Mouse (Mus musculus): Measurements from ENCODE around the gene Ptpn7. TPM values are rescaled to one million over a fixed set of nuclear protein-coding genes. Genes with fewer than 3 reads are reported as not detected.

Ptpn7 gene
- total and polyA plus RNA-seq, 3 experiments: 202 to 215 TPM; not detected in 1

- Histone ChIP-seq H3K4me3 (ENCODE audit: control insufficient read depth in 1 of 2, insufficient read depth in 1 of 2, low read depth in 2 of 2, low read length in 2 of 2) (no peak overlapping the region), H3K27ac (ENCODE audit: control insufficient read depth, low read depth, low read length) (no peak overlapping the region), H3K9ac (ENCODE audit: control insufficient read depth, low read depth, low read length, poor library complexity, severe bottlenecking) (no peak overlapping the region), H3K9me3 (replicated peaks; ENCODE audit: insufficient read depth, low read length) (no peaks in the 10 kb centered on the region), H3K79me2 (ENCODE audit: control insufficient read depth, insufficient read depth, low read length, poor library complexity) (peaks cover 21% of the 10 kb centered on the region), H3K36me3 (ENCODE audit: control insufficient read depth in 1 of 2, insufficient read depth in 2 of 2, low read length in 2 of 2) (peaks cover 22 to 48% of the 10 kb centered on the region in 2 experiments), H3K4me1 (ENCODE audit: control insufficient read depth in 1 of 2, insufficient read depth in 2 of 2, low read length in 2 of 2) (peaks cover 8 to 24% of the 10 kb centered on the region in 2 experiments), H3K27me3 (ENCODE audit: control insufficient read depth in 1 of 2, insufficient read depth in 2 of 2, low read length in 2 of 2) (no peaks in the 10 kb centered on the region)
- TF ChIP-seq USF1 (IDR thresholded peaks at IDR 0.05; ENCODE audit: low read depth, low read length) (no peak), POLR2A (IDR thresholded peaks at IDR 0.05; ENCODE audit: control insufficient read depth in 1 of 2, insufficient read depth in 1 of 2, low read depth in 1 of 2, low read length in 2 of 2, poor library complexity in 1 of 2) (peak in 1 of 2 experiments; percentile 40; a peak in 2 of 4 replicates), TBP (IDR thresholded peaks at IDR 0.05; ENCODE audit: low read depth, low read length) (peak; percentile 27; the same call in 1 of the 2 replicates)
- DNase-seq (ENCODE audit: low read depth, low spot score): peak; percentile 70
Measured at GRCm38 (mm10) chr1:135139906-135140305, 7.4 kb downstream of the Ptpn7 start.

DNA sequence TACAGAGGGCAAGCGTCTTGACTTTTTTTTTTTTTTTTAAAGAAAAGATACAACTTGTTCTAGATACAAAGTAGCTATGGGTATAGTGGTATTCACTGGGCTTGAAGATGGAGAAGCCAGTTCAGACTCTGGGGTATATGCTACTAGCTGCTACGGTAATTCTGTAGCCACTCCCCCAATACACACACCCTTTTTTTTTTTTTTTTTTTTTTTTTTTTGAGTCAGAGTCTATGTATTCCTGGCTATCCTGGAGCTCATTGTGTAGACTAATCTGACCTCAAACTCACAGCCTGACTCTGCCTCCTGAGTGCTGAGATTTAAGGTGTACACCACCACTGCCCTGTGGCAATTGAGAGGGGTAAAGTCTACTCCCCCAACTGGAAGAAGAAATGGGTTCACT, 10.0 kb downstream of the Ptpn7 start:
- Histone ChIP-seq H3K9ac (ENCODE audit: control insufficient read depth, low read depth, low read length, poor library complexity, severe bottlenecking) (no peak overlapping the region), H3K36me3 (ENCODE audit: control insufficient read depth in 1 of 2, insufficient read depth in 2 of 2, low read length in 2 of 2) (peaks cover 18 to 31% of the 10 kb centered on the region in 2 experiments), H3K4me1 (ENCODE audit: control insufficient read depth in 1 of 2, insufficient read depth in 2 of 2, low read length in 2 of 2) (peaks cover 0 to 6% of the 10 kb centered on the region in 2 experiments; a peak in 2 of 4 replicates), H3K79me2 (ENCODE audit: control insufficient read depth, insufficient read depth, low read length, poor library complexity) (peaks cover 16% of the 10 kb centered on the region), H3K27ac (ENCODE audit: control insufficient read depth, low read depth, low read length) (no peak overlapping the region), H3K4me3 (ENCODE audit: control insufficient read depth in 1 of 2, insufficient read depth in 1 of 2, low read depth in 2 of 2, low read length in 2 of 2) (no peak overlapping the region), H3K27me3 (ENCODE audit: control insufficient read depth in 1 of 2, insufficient read depth in 2 of 2, low read length in 2 of 2) (no peaks in the 10 kb centered on the region), H3K9me3 (replicated peaks; ENCODE audit: insufficient read depth, low read length) (no peaks in the 10 kb centered on the region)
- DNase-seq (ENCODE audit: low read depth, low spot score): no peak
- TF ChIP-seq MEF2A (IDR thresholded peaks at IDR 0.05; ENCODE audit: extremely low read depth, insufficient replicate concordance, low read depth, low read length, poor library complexity, severe bottlenecking): no peak
- TF ChIP-seq USF1 (IDR thresholded peaks at IDR 0.05; ENCODE audit: low read depth, low read length): no peak
- TF ChIP-seq CHD1 (IDR thresholded peaks at IDR 0.05; ENCODE audit: low read depth, low read length): no peak
- no peak for TF ChIP-seq HCFC1 (IDR thresholded peaks at IDR 0.05; ENCODE audit: low read depth, low read length)
- no peak for TF ChIP-seq CHD2 (IDR thresholded peaks at IDR 0.05; ENCODE audit: low read length)
- no peak for TF ChIP-seq GATA1 (IDR thresholded peaks at IDR 0.05; ENCODE audit: low read depth, low read length)
- TF ChIP-seq TCF12 (IDR thresholded peaks at IDR 0.05; ENCODE audit: low read depth, low read length): no peak

DNA sequence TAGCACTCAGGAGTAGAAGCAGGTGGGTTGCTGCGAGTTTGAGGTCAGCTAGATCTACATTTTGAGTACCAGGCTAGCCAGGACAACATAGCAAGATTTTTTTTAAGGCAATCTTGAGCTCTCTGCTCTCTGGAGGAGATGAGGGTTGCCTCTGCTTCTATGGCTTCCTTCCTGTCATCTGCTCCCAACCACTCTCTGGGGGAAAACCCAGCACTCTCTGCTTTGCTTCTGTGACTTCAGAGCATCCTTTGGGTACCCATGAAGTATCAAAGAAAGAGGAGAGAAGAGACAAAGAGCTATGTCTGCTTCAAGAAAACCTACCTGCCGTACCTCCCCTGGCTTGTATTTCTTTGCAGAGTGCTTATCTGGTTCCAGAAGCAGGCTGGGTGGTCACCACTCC, 11.4 kb downstream of the Ptpn7 start:
- TF ChIP-seq NELFE (IDR thresholded peaks at IDR 0.05; ENCODE audit: low read depth, low read length): no peak
- no peak for TF ChIP-seq RCOR1 (IDR thresholded peaks at IDR 0.05; ENCODE audit: low read depth, low read length)
- TF ChIP-seq TBP (IDR thresholded peaks at IDR 0.05; ENCODE audit: low read depth, low read length): no peak
- no peak for TF ChIP-seq MAZ (IDR thresholded peaks at IDR 0.05; ENCODE audit: low read depth, low read length)
- TF ChIP-seq EP300 (IDR thresholded peaks at IDR 0.05; ENCODE audit: low read depth in 1 of 2, low read length in 2 of 2): no peak
- no peak for TF ChIP-seq UBTF (IDR thresholded peaks at IDR 0.05; ENCODE audit: borderline replicate concordance, insufficient read depth, low read depth, low read length)
- TF ChIP-seq JUND (IDR thresholded peaks at IDR 0.05; ENCODE audit: low read depth, low read length): no peak
- TF ChIP-seq MEF2A (IDR thresholded peaks at IDR 0.05; ENCODE audit: extremely low read depth, insufficient replicate concordance, low read depth, low read length, poor library complexity, severe bottlenecking): no peak
- no peak for TF ChIP-seq SIN3A (IDR thresholded peaks at IDR 0.05; ENCODE audit: low read length)
- no peak for TF ChIP-seq MAFK (IDR thresholded peaks at IDR 0.05; ENCODE audit: borderline replicate concordance, low read depth, low read length)
- no peak for TF ChIP-seq CHD2 (IDR thresholded peaks at IDR 0.05; ENCODE audit: low read length)
- TF ChIP-seq CTCF (IDR thresholded peaks at IDR 0.05 in 2 of 3, conservative IDR thresholded peaks at IDR 0.05 in 1 of 3; ENCODE audit: control insufficient read depth in 1 of 3, insufficient read depth in 1 of 3, low read depth in 2 of 3, low read length in 3 of 3, poor library complexity in 1 of 3, severe bottlenecking in 1 of 3): no peak
- TF ChIP-seq POLR2A (IDR thresholded peaks at IDR 0.05; ENCODE audit: control insufficient read depth in 1 of 2, insufficient read depth in 1 of 2, low read depth in 1 of 2, low read length in 2 of 2, poor library complexity in 1 of 2): no peak
- TF ChIP-seq CHD1 (IDR thresholded peaks at IDR 0.05; ENCODE audit: low read depth, low read length): no peak
- no peak for TF ChIP-seq HCFC1 (IDR thresholded peaks at IDR 0.05; ENCODE audit: low read depth, low read length)
- no peak for TF ChIP-seq TAL1 (IDR thresholded peaks at IDR 0.05; ENCODE audit: low read length)
- H3K4me1 ChIP-seq (ENCODE audit: control insufficient read depth in 1 of 2, insufficient read depth in 2 of 2, low read length in 2 of 2): peaks cover 0 to 12% of the 10 kb centered on the region in 2 experiments; a peak in 2 of 4 replicates
- peaks cover 15 to 27% of the 10 kb centered on the region in 2 experiments for H3K36me3 ChIP-seq (ENCODE audit: control insufficient read depth in 1 of 2, insufficient read depth in 2 of 2, low read length in 2 of 2)
- no peak for DNase-seq (ENCODE audit: low read depth, low spot score)
- no peaks in the 10 kb centered on the region for H3K9me3 ChIP-seq (replicated peaks; ENCODE audit: insufficient read depth, low read length)
- H3K4me3 ChIP-seq (ENCODE audit: control insufficient read depth in 1 of 2, insufficient read depth in 1 of 2, low read depth in 2 of 2, low read length in 2 of 2): no peak overlapping the region
- no peak overlapping the region for H3K27ac ChIP-seq (ENCODE audit: control insufficient read depth, low read depth, low read length)
- no peaks in the 10 kb centered on the region for H3K27me3 ChIP-seq (ENCODE audit: control insufficient read depth in 1 of 2, insufficient read depth in 2 of 2, low read length in 2 of 2)
- peaks cover 28% of the 10 kb centered on the region for H3K79me2 ChIP-seq (ENCODE audit: control insufficient read depth, insufficient read depth, low read length, poor library complexity)
- no peak overlapping the region for H3K9ac ChIP-seq (ENCODE audit: control insufficient read depth, low read depth, low read length, poor library complexity, severe bottlenecking)
